Mouse (Mus musculus) spleen, adult 2 months (tissue): ENCODE measurements around the gene Clec1b. TPM values are rescaled to one million over a fixed set of nuclear protein-coding genes. Genes with fewer than 3 reads are reported as not detected.

ENCODE experiments used
- DNase-seq, 2 experiments: peaks; one replicate each; pipeline versions ENCODE4 v3.0.0 to v3.0.0-alpha.2; 2012 to 2021; ENCODE audit warnings: low spot score in 2 of 2, low read depth in 1 of 2
- H3K27ac ChIP-seq: fragments of 200-500 bp; 2 replicates; pipeline ENCODE4 v1.5.1; 2012; ENCODE audit warnings: low read length, inconsistent platforms; ENCODE audit not compliant: insufficient read depth
- H3K27me3 ChIP-seq: fragments of 200-500 bp; 2 replicates; pipeline ENCODE4 v1.6.1; 2012; ENCODE audit warnings: mild to moderate bottlenecking, moderate library complexity, low read length, inconsistent platforms; ENCODE audit not compliant: control insufficient read depth, insufficient read depth
- H3K36me3 ChIP-seq: fragments of 200-500 bp; 2 replicates; pipeline ENCODE4 v1.6.1; 2012; ENCODE audit warnings: mild to moderate bottlenecking, low read length, inconsistent platforms; ENCODE audit not compliant: control insufficient read depth, insufficient read depth
- H3K4me1 ChIP-seq: fragments of 200-500 bp; 2 replicates; pipeline ENCODE4 v1.6.1; 2011; ENCODE audit warnings: inconsistent platforms; ENCODE audit not compliant: control insufficient read depth, insufficient read depth, insufficient read length
- H3K4me3 ChIP-seq: fragments of 200-500 bp; 2 replicates; pipeline ENCODE4 v1.5.1; 2011; ENCODE audit warnings: mild to moderate bottlenecking, inconsistent platforms; ENCODE audit not compliant: insufficient read depth, insufficient read length; ENCODE audit errors: extremely low read depth
- CTCF ChIP-seq: fragments of 200-500 bp; IDR thresholded peaks from 2 replicates; pipeline ENCODE4 v1.5.1; 2011; ENCODE audit warnings: mild to moderate bottlenecking, inconsistent platforms; ENCODE audit not compliant: insufficient read depth, insufficient read length, insufficient replicate concordance; ENCODE audit errors: extremely low read depth
- POLR2A ChIP-seq: fragments of 200-500 bp; IDR thresholded peaks from 2 replicates; pipeline ENCODE4 v1.6.1; 2011; ENCODE audit warnings: low read depth, low read length, inconsistent platforms
- WGBS: fragments of 180-500 bp; shearing (Covaris S2); methylation state at CpG from one replicate; pipeline ENCODE4 v1.1.7; 2018; 5-methylcytosine and 5-hydroxymethylcytosine counted together
- polyA plus RNA-seq: library from polyadenylated mRNA; depleted of rRNA; stranded (reverse); fragments of >200 nt; gene quantifications from 2 replicates; pipeline ENCODE4 v1.2.3, GENCODE M21; 2012

The Clec1b gene
- polyA plus RNA-seq, 1 experiment: 9.6 TPM

DNA sequence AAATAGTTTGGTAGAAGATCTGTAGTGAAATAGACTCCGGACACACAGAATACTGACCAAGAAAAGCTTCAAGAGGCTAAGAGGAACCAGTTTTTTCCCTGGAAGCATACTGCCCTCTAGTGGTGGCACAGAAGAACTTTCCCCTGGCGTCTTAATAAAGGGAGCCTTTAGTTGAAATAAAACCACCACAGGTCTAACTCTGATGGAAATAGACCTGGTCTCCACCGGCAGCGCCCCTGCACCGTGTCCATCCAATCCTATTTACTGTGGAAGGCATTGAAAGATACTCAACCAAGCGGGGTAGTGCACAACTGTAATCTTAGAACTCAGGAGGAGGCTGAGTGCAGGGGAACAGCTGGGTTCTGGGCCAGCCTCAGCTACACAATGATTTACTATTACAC is 31.1 kb upstream of the Clec1b start:
- Histone ChIP-seq H3K4me3 (no peak overlapping the region), H3K27me3 (no peaks in the 10 kb centered on the region), H3K36me3 (no peaks in the 10 kb centered on the region), H3K27ac (no peak overlapping the region), H3K4me1 (peaks cover 2% of the 10 kb centered on the region; the same call in 1 of the 2 replicates)
- TF ChIP-seq POLR2A (no peak), CTCF (peak; percentile 38; the same call in 1 of the 2 replicates)
- peak; percentile 48 to 56 for DNase-seq
- WGBS: 7% methylated on average over 6 of the region's 6 CpGs

DNA sequence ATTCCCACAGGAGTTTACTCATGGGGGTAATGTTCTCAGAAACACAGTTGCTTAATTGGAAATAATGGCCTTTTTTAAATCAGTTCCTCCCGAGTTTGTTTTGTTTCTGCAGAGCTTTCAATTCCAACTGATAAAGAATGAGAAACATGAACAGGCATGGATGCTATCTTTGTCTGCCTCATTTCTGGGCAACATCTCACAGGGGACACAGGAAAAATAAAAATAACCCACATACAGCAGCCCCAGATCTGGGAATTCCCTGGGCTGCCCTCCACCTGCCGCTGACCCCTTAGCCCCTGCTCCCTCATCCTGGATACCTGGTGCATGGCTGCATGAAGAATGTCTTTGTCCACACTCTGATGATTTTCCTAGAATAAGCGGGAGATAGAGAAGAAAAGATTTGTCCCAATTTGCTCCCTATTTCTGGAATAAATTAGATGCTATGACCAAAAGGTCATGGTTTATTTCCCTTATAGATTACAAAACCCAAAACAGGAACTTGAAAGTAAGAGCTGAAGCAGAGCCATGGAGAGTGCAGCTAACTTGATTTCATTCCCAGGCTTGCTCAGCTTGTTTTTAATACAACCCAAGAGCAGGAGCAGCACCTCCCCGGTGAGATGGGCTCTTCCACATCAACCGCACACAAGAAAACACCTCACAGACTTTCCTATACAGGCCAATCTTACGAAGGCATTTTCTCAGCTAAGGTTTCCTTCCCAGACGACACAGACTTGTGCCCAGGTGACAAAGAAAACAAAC is 27.5 kb upstream of the Clec1b start:
- Histone ChIP-seq H3K27me3 (no peaks in the 10 kb centered on the region), H3K36me3 (no peaks in the 10 kb centered on the region), H3K27ac (no peak overlapping the region; the same call in none of the 2 replicates), H3K4me3 (no peak overlapping the region), H3K4me1 (peaks cover 2% of the 10 kb centered on the region; the same call in 1 of the 2 replicates)
- no peak for DNase-seq
- WGBS: 58% methylated on average over 7 of the region's 7 CpGs
- TF ChIP-seq POLR2A (no peak), CTCF (no peak)

DNA sequence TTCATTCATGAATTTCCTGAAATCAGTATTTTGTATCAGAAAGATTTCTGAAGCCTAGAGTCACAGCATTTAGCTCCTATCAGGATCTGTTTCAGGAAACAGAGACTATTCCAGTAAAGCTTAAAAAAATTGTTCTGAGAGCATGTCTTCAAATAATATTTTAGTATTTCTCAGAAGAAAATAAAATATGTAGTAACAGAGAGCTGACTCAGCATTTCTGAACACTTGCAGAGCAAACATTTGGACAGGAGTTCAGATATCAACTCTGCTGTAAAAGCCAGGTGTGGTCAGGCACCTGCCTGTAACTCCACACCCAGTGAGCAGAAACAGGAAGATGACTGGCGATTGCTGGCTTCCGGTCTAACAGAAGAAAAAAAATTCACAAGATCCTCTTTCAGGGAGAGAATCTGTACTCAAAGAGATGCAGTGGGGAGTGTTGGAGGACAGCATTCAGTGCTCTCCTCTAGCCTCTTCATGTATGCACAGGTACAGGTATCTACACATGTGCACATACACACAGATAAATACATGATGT is 22.1 kb upstream of the Clec1b start:
- Histone ChIP-seq H3K27me3 (no peaks in the 10 kb centered on the region), H3K4me1 (peaks cover 4% of the 10 kb centered on the region; the same call in 1 of the 2 replicates), H3K4me3 (no peak overlapping the region), H3K36me3 (no peaks in the 10 kb centered on the region), H3K27ac (no peak overlapping the region)
- TF ChIP-seq CTCF: no peak
- no peak for TF ChIP-seq POLR2A
- 6% methylated on average over 2 of the region's 2 CpGs for WGBS
- DNase-seq: peak; percentile 11 to 27

DNA sequence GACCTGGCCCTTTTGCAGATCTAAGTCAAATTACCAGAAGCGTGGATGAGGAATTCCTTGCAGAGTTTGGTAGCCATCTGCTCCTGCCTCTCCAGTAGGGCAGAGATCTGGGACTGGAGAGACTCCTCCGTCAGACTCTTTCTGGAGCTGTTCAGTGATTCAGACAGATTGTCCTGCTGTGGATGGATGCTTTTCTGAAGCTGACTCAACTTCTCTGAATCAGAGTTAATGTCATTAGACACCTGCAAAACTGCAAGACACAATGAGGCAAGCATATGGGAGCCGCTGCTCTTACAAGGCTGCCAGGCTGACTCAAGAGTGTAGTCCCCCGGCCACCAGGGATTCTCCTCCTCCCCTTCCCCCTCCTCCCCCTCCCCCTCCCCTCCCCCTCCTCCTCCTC is 16.6 kb upstream of the Clec1b start:
- H3K27me3 ChIP-seq: no peaks in the 10 kb centered on the region
- no peak overlapping the region for H3K27ac ChIP-seq
- no peak for DNase-seq
- no peaks in the 10 kb centered on the region for H3K4me1 ChIP-seq
- TF ChIP-seq CTCF (no peak), POLR2A (no peak)
- H3K4me3 ChIP-seq: no peak overlapping the region
- no peaks in the 10 kb centered on the region for H3K36me3 ChIP-seq
- WGBS: 85% methylated on average over 4 of the region's 4 CpGs

DNA sequence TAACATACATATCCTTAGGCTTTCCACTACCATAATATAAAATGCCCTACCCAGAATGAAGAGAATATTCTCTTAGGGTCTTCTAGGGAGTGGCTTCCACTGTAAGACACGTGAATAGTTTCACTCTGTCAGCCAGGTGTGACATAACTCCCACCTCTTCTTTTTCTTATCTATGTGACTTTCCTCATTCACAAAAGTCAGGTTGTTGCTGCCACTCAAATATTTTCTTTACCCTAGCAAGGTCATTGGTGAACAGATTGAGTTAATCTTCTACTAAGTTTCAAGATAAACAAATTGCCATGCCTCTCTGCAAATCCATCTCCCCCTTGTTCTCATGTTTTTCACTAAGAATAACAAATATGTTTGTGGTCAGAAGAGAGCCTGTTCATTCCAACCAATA is 15.4 kb upstream of the Clec1b start:
- 58% methylated on average over 1 of the region's 1 CpGs for WGBS
- DNase-seq: no peak
- no peak overlapping the region for H3K4me3 ChIP-seq
- H3K4me1 ChIP-seq: no peaks in the 10 kb centered on the region
- H3K27ac ChIP-seq: no peak overlapping the region
- H3K36me3 ChIP-seq: no peaks in the 10 kb centered on the region
- TF ChIP-seq POLR2A: no peak
- no peak for TF ChIP-seq CTCF
- no peaks in the 10 kb centered on the region for H3K27me3 ChIP-seq

DNA sequence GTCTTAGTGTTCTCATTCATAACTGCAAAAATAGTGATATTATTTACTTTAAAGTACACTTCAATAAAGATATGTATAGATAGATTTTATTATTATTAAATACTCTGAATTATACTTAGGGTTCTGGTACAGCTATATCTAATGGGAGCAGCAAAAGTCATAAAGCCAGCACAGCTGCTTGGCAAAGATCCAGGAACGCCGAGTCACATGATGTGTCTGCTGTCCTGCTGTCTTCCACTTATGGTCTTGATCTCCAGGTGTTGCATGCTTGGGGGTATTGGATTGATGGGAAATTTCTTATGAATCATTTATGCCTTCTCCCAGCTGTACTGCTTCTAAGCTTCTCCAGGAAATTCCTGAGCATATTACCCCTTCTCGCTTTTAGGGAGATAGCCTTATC is 13.6 kb upstream of the Clec1b start:
- TF ChIP-seq CTCF: no peak
- no peak for TF ChIP-seq POLR2A
- no peak overlapping the region for H3K27ac ChIP-seq
- H3K36me3 ChIP-seq: no peaks in the 10 kb centered on the region
- H3K4me3 ChIP-seq: no peak overlapping the region
- no peak for DNase-seq
- no peaks in the 10 kb centered on the region for H3K27me3 ChIP-seq
- WGBS: 76% methylated on average over 3 of the region's 3 CpGs
- H3K4me1 ChIP-seq: no peaks in the 10 kb centered on the region

DNA sequence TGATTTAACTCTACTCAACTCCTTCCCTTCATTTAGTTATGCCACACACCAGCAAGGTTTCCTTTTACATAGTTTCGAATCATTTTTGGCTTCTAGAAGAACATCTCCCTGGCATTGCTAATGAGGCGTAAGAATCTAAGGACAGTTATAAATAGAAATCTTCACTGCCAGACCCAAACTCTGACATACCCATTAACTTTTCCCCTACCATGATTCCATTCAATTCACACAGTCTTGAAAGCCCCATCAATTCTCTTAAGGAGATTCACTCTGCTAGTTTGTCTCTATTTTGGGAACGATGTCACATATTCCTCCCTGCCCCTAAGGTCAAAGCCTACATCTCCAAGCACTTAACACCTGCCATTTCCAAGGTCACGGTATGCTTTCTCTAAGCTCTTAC is 12.1 kb upstream of the Clec1b start:
- TF ChIP-seq POLR2A: no peak
- no peak for TF ChIP-seq CTCF
- Histone ChIP-seq H3K36me3 (no peaks in the 10 kb centered on the region), H3K27ac (no peak overlapping the region), H3K27me3 (no peaks in the 10 kb centered on the region), H3K4me3 (no peak overlapping the region), H3K4me1 (no peaks in the 10 kb centered on the region)
- no peak for DNase-seq
- WGBS: 92% methylated on average over 4 of the region's 4 CpGs
